Mouse (Mus musculus) C2C12 (cell line): Measurements from ENCODE around the gene Enox1.

Experiments
- CTCF ChIP-seq: IDR thresholded peaks from one replicate; pipeline ENCODE4 v1.5.1; 2011; ENCODE audit not compliant: control insufficient read depth, insufficient read depth, insufficient read length
- MYOD1 ChIP-seq: IDR thresholded peaks from one replicate; pipeline ENCODE4 v1.6.1; 2011; ENCODE audit warnings: low read depth; ENCODE audit not compliant: control insufficient read depth, insufficient read length
- USF1 ChIP-seq: IDR thresholded peaks from one replicate; pipeline ENCODE4 v1.6.1; 2011; ENCODE audit warnings: low read depth, mild to moderate bottlenecking, control low read depth, moderate library complexity

DNA sequence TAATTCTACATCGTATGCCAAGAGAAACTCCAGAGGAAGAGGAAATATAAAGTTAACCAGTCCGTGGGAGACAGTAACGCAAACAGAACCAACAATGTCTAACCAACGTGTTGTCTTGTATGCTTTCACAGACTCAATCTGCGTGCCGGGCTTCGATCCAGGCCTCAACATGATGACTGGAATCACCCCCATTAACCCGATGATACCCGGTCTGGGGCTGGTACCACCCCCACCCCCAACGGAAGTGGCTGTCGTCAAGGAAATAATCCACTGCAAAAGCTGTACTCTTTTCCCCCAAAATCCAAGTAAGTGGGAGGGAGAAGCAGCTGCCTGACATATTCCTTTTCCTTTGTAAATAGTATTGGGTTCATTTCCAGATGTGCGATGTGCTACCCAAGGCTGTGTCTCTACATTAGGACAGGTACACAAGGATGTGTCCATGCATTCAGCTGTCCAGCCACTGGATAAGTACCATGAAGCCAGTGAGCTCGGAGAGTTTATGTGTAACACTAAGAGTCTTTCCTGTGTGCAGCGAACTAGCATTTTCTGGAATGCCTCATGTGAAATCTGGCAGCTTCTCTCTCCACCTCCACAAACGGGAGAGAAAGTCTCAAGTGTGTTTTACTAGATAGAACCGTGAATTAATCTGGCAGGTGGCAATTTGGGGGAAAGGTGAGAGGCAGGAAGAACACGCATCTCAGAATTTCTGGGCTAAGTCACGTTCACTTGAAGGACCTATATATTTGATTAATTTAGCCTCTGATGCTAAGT lies 421.1 kb downstream of the Enox1 start:
- TF ChIP-seq CTCF, result no peak
- no peak for TF ChIP-seq USF1
- TF ChIP-seq MYOD1, result no peak
